Mouse (Mus musculus): Measurements from ENCODE around the gene Lhx2. TPM values are rescaled to one million over a fixed set of nuclear protein-coding genes. Genes with fewer than 3 reads are reported as not detected.

Lhx2 gene
- total and polyA plus RNA-seq, 2 experiments from 2014 or later, result 7.3 to 22.2 TPM

DNA sequence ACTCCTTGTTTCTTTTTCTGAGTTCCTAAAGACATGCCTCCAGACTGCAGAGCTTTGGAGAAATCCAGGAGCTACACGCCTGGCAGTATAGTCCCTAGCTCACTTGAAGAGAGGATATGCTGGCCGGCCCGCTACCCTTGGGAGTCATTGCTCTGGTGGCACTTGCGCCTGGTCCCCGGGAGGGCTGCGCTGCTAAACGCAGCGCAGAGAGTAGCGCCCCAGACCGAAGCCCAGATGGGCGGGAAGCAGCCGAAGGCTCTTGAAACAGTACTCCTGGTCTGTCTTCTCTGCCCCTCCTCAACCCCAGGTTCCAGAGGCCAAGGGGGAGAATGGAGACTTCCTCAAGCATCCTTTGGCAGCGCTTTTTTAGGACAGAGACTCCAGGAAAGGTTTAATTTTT lies 11.3 kb downstream of the Lhx2 start:
- Histone ChIP-seq H3K27ac (no peak overlapping the region), H3K27me3 (ENCODE audit: insufficient read depth, low read length) (peaks cover 83% of the 10 kb centered on the region), H3K4me3 (ENCODE audit: low read length) (peak overlapping the region; percentile 39), H3K36me3 (ENCODE audit: insufficient read depth, low read length) (no peaks in the 10 kb centered on the region), H3K4me2 (ENCODE audit: low read depth, low read length) (peak overlapping the region; percentile 65), H3K9ac (replicated peaks; ENCODE audit: low read length) (no peak overlapping the region), H3K4me1 (ENCODE audit: insufficient read depth, low read length) (peaks cover 7% of the 10 kb centered on the region; the same call in 1 of the 2 replicates), H3K9me3 (ENCODE audit: low read length) (no peaks in the 10 kb centered on the region)
- TF ChIP-seq CTCF (IDR thresholded peaks at IDR 0.05; ENCODE audit: low read depth), result no peak
- WGBS, result 0% methylated on average over 13 of the region's 13 CpGs
- ATAC-seq (no peak), DNase-seq (ENCODE audit: low spot score) (no peak)

DNA sequence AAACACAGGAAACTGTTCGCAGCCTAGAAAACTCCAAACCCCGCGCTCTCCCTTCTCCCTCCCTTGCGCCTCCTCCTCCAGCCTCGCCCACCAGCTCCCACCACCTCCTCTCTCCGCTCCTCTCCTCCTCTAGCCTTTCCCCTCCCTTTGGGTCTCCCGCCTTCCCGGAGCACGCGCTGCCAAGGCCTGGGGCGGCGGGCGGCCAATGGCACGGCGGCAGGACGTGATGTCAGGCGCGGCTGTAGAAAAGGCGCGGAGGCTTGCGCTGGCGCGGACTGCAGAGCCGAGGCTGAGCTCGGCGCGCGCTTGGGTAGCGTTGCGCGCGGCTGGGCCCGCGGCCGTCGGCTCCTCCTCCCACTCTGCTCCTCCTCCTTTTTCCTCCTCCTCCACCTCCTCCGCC lies 11.7 kb downstream of the Lhx2 start:
- Histone ChIP-seq H3K27ac (no peak overlapping the region), H3K4me1 (ENCODE audit: insufficient read depth, low read length) (peaks cover 7% of the 10 kb centered on the region; the same call in 1 of the 2 replicates), H3K4me2 (ENCODE audit: low read depth, low read length) (peak overlapping the region; percentile 65), H3K9ac (replicated peaks; ENCODE audit: low read length) (0 out of 2 replicates have a peak overlapping the region, but pooled peaks have one; percentile 14), H3K36me3 (ENCODE audit: insufficient read depth, low read length) (no peaks in the 10 kb centered on the region), H3K9me3 (ENCODE audit: low read length) (no peaks in the 10 kb centered on the region), H3K27me3 (ENCODE audit: insufficient read depth, low read length) (peaks cover 79% of the 10 kb centered on the region), H3K4me3 (ENCODE audit: low read length) (peak overlapping the region; percentile 39)
- peak; percentile 85 for DNase-seq (ENCODE audit: low spot score)
- no peak for TF ChIP-seq CTCF (IDR thresholded peaks at IDR 0.05; ENCODE audit: low read depth)
- peak; percentile 83 for ATAC-seq
- under 1% methylated on average over 37 of the region's 37 CpGs for WGBS

DNA sequence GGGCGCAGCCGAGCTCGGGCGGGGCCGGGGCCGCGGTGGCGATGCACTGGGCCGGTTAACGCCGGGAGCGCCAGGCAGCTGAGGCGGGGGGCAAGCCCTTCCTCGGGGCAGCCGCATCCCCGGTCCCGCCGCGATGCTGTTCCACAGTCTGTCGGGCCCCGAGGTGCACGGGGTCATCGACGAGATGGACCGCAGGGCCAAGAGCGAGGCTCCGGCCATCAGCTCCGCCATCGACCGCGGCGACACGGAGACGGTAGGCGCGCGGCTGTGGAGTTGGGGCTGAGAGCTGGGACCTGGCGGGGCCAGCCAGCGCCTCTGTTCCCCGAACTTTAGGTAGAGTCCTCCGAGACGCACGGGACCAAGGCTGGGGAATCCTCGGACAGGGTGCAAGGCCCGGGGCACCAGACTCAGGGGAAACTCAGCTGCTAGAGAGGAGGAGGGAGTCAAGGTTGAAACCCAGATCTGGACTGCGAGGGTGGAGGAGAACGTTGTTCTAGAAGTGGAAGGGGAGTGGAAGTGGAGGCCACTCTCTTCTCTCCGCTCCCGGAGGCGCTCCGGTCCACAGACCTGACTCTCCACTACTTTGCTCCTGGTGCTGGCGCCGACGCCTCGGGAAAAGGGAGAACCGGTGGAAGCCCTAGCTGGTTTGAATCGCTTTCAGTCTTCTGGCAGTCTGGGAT lies 12.7 kb downstream of the Lhx2 start:
- Histone ChIP-seq H3K4me3 (ENCODE audit: low read length) (peak overlapping the region; percentile 39), H3K4me2 (ENCODE audit: low read depth, low read length) (peak overlapping the region; percentile 65), H3K4me1 (ENCODE audit: insufficient read depth, low read length) (peaks cover 7% of the 10 kb centered on the region; the same call in 1 of the 2 replicates), H3K36me3 (ENCODE audit: insufficient read depth, low read length) (no peaks in the 10 kb centered on the region), H3K27me3 (ENCODE audit: insufficient read depth, low read length) (peaks cover 75% of the 10 kb centered on the region), H3K9ac (replicated peaks; ENCODE audit: low read length) (peak overlapping the region; percentile 14; the same call in 1 of the 2 replicates), H3K9me3 (ENCODE audit: low read length) (no peaks in the 10 kb centered on the region), H3K27ac (no peak overlapping the region)
- TF ChIP-seq CTCF (IDR thresholded peaks at IDR 0.05; ENCODE audit: low read depth), result no peak
- DNase-seq (ENCODE audit: low spot score) (no peak), ATAC-seq (no peak)
- WGBS, result 2% methylated on average over 55 of the region's 57 CpGs

DNA sequence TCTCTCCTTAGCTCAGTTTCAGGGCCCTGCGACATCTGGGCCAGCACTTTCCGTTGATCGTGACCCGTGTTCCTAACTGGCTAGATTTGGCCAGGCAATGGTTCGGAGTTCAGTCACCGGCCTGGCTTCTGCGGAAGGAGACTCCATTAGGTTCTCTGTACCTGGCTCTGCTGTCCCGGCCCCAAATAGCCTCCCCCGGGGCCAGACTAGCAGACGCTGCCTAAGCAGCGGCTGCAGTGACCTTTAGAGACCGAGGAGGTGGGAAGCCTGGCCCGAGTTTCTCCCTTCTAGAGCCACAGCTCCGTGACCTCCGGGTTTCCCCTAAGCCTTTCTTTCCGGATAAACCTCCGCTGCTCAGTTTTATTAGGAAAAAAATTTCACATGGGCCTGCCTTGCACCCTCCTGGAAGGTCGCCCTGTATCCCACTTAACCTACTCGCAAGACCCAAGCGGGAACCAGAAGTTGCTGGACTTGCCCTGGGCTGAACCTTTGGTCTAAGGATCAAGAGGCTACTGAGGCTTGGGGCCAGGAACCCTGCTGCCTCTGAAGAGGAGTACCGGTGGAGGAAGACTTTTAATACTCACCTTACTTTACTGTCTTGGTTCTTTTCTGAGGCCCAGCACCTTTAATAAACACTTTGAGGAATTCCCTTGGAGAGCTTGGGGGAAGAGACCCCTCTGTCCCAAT lies 13.4 kb downstream of the Lhx2 start:
- Histone ChIP-seq H3K9me3 (ENCODE audit: low read length) (no peaks in the 10 kb centered on the region), H3K4me2 (ENCODE audit: low read depth, low read length) (peak overlapping the region; percentile 65), H3K4me1 (ENCODE audit: insufficient read depth, low read length) (peaks cover 7% of the 10 kb centered on the region; the same call in 1 of the 2 replicates), H3K27ac (no peak overlapping the region), H3K27me3 (ENCODE audit: insufficient read depth, low read length) (peaks cover 76% of the 10 kb centered on the region), H3K9ac (replicated peaks; ENCODE audit: low read length) (no peak overlapping the region), H3K4me3 (ENCODE audit: low read length) (peak overlapping the region; percentile 39), H3K36me3 (ENCODE audit: insufficient read depth, low read length) (no peaks in the 10 kb centered on the region)
- 3% methylated on average over 21 of the region's 21 CpGs for WGBS
- DNase-seq (ENCODE audit: low spot score) (no peak), ATAC-seq (no peak)
- no peak for TF ChIP-seq CTCF (IDR thresholded peaks at IDR 0.05; ENCODE audit: low read depth)

DNA sequence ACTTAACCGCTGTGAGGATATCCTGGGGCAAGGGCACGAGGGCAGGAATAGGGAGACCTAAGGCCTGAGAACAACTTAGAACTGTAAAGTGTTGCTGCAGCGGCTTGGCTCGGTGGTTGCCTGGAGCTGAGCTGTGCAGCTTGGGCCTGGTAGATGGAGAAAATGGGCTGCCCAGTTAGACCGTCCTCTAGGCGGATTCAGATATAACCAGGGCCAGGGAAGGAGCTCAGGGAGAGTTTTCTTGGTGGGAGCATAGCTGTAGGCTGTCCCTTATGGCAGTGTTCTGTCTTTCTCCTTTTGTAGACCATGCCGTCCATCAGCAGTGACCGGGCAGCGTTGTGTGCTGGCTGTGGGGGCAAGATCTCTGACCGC lies 13.9 kb downstream of the Lhx2 start:
- peak overlapping the region; percentile 39; the same call in 1 of the 2 replicates for H3K4me3 ChIP-seq (ENCODE audit: low read length)
- no peaks in the 10 kb centered on the region for H3K9me3 ChIP-seq (ENCODE audit: low read length)
- peaks cover 7% of the 10 kb centered on the region; the same call in 1 of the 2 replicates for H3K4me1 ChIP-seq (ENCODE audit: insufficient read depth, low read length)
- no peak for TF ChIP-seq CTCF (IDR thresholded peaks at IDR 0.05; ENCODE audit: low read depth)
- no peaks in the 10 kb centered on the region for H3K36me3 ChIP-seq (ENCODE audit: insufficient read depth, low read length)
- H3K27ac ChIP-seq, result no peak overlapping the region
- no peak overlapping the region for H3K9ac ChIP-seq (replicated peaks; ENCODE audit: low read length)
- ATAC-seq (no peak), DNase-seq (ENCODE audit: low spot score) (no peak)
- peak overlapping the region; percentile 65; the same call in 1 of the 2 replicates for H3K4me2 ChIP-seq (ENCODE audit: low read depth, low read length)
- peaks cover 78% of the 10 kb centered on the region for H3K27me3 ChIP-seq (ENCODE audit: insufficient read depth, low read length)
- WGBS, result 7% methylated on average over 10 of the region's 10 CpGs

DNA sequence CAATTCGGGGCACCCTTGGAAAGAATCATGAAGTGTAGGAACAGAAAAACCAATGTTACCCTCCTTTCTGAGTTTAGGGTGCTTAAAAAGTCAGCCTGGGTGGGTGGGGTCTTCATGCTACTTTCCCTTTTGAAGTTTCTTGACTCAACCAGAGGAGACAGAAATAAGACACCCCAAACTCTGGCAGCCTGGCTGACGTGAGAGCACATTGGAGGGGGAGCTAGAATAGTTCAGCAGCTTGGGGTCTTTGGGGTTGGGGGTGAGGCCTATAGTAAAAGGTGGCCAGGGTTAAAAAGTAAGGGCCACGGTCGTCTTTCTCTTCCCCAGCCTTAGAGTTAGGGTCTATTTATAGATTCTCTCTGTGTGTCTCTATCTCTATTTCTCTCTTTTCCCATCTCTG lies 14.6 kb downstream of the Lhx2 start:
- Histone ChIP-seq H3K27me3 (ENCODE audit: insufficient read depth, low read length) (peaks cover 78% of the 10 kb centered on the region), H3K36me3 (ENCODE audit: insufficient read depth, low read length) (no peaks in the 10 kb centered on the region), H3K4me3 (ENCODE audit: low read length) (peak overlapping the region; percentile 6; the same call in 1 of the 2 replicates), H3K4me2 (ENCODE audit: low read depth, low read length) (no peak overlapping the region), H3K9me3 (ENCODE audit: low read length) (no peaks in the 10 kb centered on the region), H3K9ac (replicated peaks; ENCODE audit: low read length) (no peak overlapping the region), H3K4me1 (ENCODE audit: insufficient read depth, low read length) (peaks cover 7% of the 10 kb centered on the region; the same call in 1 of the 2 replicates), H3K27ac (no peak overlapping the region)
- WGBS, result 24% methylated on average over 4 of the region's 4 CpGs
- TF ChIP-seq CTCF (IDR thresholded peaks at IDR 0.05; ENCODE audit: low read depth), result no peak
- ATAC-seq (no peak), DNase-seq (ENCODE audit: low spot score) (no peak)

Data from hindbrain, postnatal 0 days (tissue).